Mouse (Mus musculus): ENCODE data around the gene Kmo. TPM values are rescaled to one million over a fixed set of nuclear protein-coding genes. Genes with fewer than 3 reads are reported as not detected.

Gene Kmo
- polyA plus RNA-seq, 1 experiment, result not detected

DNA sequence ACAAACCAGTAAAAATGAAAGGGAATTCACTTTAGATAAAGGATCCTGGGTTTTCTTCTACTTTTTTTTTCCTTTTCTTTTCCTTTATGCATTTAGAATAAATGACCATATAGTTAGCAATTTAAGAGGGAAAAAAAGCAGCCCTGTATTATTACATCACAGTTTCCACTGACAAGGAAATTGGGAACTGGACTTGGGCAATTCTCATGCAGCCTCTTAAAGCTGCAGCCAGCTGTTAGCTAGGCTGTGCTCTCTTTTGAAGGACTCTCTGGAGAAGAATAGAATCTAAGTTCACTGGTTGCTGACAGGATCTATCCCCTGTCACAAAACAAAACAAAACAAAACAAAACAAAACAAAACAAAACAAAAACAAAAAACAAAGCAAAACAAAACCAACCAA, 87.8 kb downstream of the Kmo start:
- no peak overlapping the region for H3K27ac ChIP-seq (ENCODE audit: insufficient read depth, low read length)
- H3K9ac ChIP-seq (ENCODE audit: low read depth, poor library complexity, severe bottlenecking), result no peak overlapping the region
- no peaks in the 10 kb centered on the region for H3K36me3 ChIP-seq (ENCODE audit: control insufficient read depth, insufficient read depth, low read length, poor library complexity, severe bottlenecking)
- no peaks in the 10 kb centered on the region for H3K9me3 ChIP-seq (replicated peaks; ENCODE audit: control insufficient read depth, insufficient read depth, low read length, poor library complexity, severe bottlenecking)
- H3K27me3 ChIP-seq (ENCODE audit: control insufficient read depth, insufficient read depth, low read length, poor library complexity, severe bottlenecking), result no peaks in the 10 kb centered on the region
- H3K4me3 ChIP-seq (ENCODE audit: low read depth, low read length), result no peak overlapping the region
- TF ChIP-seq CTCF (IDR thresholded peaks at IDR 0.05; ENCODE audit: low read depth, low read length) (no peak), EP300 (IDR thresholded peaks at IDR 0.05; ENCODE audit: insufficient read depth, low read depth, low read length) (no peak), POLR2A (IDR thresholded peaks at IDR 0.05; ENCODE audit: insufficient read depth, low read length) (no peak)
- H3K4me1 ChIP-seq (ENCODE audit: control insufficient read depth, insufficient read depth, low read length), result no peaks in the 10 kb centered on the region

Other genes with a start within 250 kb of the Kmo start
- gene Rgs7, start 127.9 kb upstream of the Kmo start, polyA plus RNA-seq (2011; ENCODE audit: insufficient read depth, insufficient read length, low read depth, missing spikeins), result not detected in 2 replicates
- gene Fh1, start 5.3 kb downstream of the Kmo start, polyA plus RNA-seq (2011; ENCODE audit: insufficient read depth, insufficient read length, low read depth, missing spikeins), result 116 and 142 TPM in 2 replicates
- gene Opn3, start 72.4 kb downstream of the Kmo start, polyA plus RNA-seq (2011; ENCODE audit: insufficient read depth, insufficient read length, low read depth, missing spikeins), result 1.7 and 1.9 TPM in 2 replicates
- 12.0 and 13.7 TPM in 2 replicates for gene Chml, start 72.5 kb downstream of the Kmo start, polyA plus RNA-seq (2011; ENCODE audit: insufficient read depth, insufficient read length, low read depth, missing spikeins)
- not detected in 2 replicates for gene Wdr64, start 78.2 kb downstream of the Kmo start, polyA plus RNA-seq (2011; ENCODE audit: insufficient read depth, insufficient read length, low read depth, missing spikeins)

All from ES-Bruce4 (cell line).